Mouse (Mus musculus) G1E (cell line): ENCODE measurements at regions not wholly inside any gene's neighbourhood (a gene's known extent, or its start where the extent isn't known, plus 50 kb on each side); places are given as distances from the start of the nearest gene placed in this dataset.
A peak's percentile ranks its signal among the peaks of the same experiment; 100 is the strongest.

Experiments used
- ATAC-seq: 2 replicates; pipeline ENCODE4 v1.8.0; 2016; ENCODE audit warnings: mild to moderate bottlenecking; ENCODE audit not compliant: insufficient number of reproducible peaks, poor library complexity, low FRiP score, severe bottlenecking; ENCODE audit errors: extremely low read depth
- DNase-seq: peaks from one replicate; pipeline ENCODE4 v3.0.0; 2012; ENCODE audit warnings: low spot score
- H3K27me3 ChIP-seq: 2 replicates; pipeline ENCODE4 v1.6.1; 2012; ENCODE audit warnings: mild to moderate bottlenecking, low read length, inconsistent platforms; ENCODE audit not compliant: insufficient read depth
- H3K36me3 ChIP-seq: replicated peaks from 2 replicates; pipeline ENCODE3; 2012; ENCODE audit warnings: mild to moderate bottlenecking, inconsistent platforms
- H3K4me1 ChIP-seq: 2 replicates; pipeline ENCODE4 v1.6.1; 2012; ENCODE audit warnings: low read depth, low read length, inconsistent platforms, mixed read lengths; ENCODE audit not compliant: insufficient read depth
- H3K4me3 ChIP-seq: 2 replicates; pipeline ENCODE4 v1.5.1; 2012; ENCODE audit warnings: low read depth, mild to moderate bottlenecking, inconsistent platforms, low read length, moderate library complexity, mixed read lengths
- H3K9me3 ChIP-seq: replicated peaks from 2 replicates; pipeline ENCODE4 v1.6.1; 2012; ENCODE audit warnings: inconsistent platforms
- CTCF ChIP-seq: IDR thresholded peaks from 2 replicates; pipeline ENCODE4 v1.5.1; 2012; ENCODE audit warnings: low read depth, low read length, inconsistent platforms, mixed read lengths
- GATA1 ChIP-seq: IDR thresholded peaks from 2 replicates; pipeline ENCODE4 v1.6.1; 2012; ENCODE audit warnings: borderline replicate concordance, low read length, inconsistent platforms, mixed read lengths
- GATA2 ChIP-seq: IDR thresholded peaks from 2 replicates; pipeline ENCODE4 v1.6.1; 2012; ENCODE audit warnings: low read depth, low read length, inconsistent platforms, borderline replicate concordance
- POLR2AphosphoS5 ChIP-seq: IDR thresholded peaks from 2 replicates; pipeline ENCODE4 v1.6.1; 2012; ENCODE audit warnings: low read depth, low read length, inconsistent platforms; ENCODE audit not compliant: insufficient replicate concordance
- TAL1 ChIP-seq: conservative IDR thresholded peaks from 2 replicates; pipeline ENCODE4 v1.6.1; 2012; ENCODE audit warnings: low read depth, low read length, inconsistent platforms, mixed read lengths

DNA sequence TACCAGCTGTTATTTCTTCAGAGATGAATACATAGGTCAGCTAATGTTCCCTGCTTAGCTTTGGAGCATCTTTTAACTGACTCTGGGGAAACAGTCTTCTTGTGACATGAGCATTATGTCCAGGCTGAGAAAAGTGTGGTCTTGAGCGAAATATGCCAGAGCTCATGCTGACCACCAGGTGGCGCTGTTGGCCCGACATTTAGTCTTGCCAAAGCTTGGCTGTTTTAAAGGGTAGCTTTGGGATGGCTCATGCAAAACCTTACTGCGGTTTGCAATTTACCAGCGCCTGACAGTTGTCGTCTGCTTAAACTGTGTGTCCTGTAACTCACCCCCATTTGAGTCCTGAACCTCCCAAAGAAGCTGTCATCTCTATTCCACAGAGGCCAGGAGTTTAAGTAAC is 91.6 kb downstream of the Gm525 start:
- TF ChIP-seq GATA2 (no peak), CTCF (peak; percentile 86), GATA1 (no peak), POLR2AphosphoS5 (no peak)
- H3K27me3 ChIP-seq = no peaks in the 10 kb centered on the region
- 0 out of 2 replicates have a peak, but pooled peaks cover 7% of the 10 kb centered on the region for H3K9me3 ChIP-seq
- peak; percentile 60; the same call in 1 of the 2 replicates for ATAC-seq
- H3K4me3 ChIP-seq = no peak overlapping the region
- no peaks in the 10 kb centered on the region for H3K36me3 ChIP-seq
- no peaks in the 10 kb centered on the region for H3K4me1 ChIP-seq
- DNase-seq = peak; percentile 8

DNA sequence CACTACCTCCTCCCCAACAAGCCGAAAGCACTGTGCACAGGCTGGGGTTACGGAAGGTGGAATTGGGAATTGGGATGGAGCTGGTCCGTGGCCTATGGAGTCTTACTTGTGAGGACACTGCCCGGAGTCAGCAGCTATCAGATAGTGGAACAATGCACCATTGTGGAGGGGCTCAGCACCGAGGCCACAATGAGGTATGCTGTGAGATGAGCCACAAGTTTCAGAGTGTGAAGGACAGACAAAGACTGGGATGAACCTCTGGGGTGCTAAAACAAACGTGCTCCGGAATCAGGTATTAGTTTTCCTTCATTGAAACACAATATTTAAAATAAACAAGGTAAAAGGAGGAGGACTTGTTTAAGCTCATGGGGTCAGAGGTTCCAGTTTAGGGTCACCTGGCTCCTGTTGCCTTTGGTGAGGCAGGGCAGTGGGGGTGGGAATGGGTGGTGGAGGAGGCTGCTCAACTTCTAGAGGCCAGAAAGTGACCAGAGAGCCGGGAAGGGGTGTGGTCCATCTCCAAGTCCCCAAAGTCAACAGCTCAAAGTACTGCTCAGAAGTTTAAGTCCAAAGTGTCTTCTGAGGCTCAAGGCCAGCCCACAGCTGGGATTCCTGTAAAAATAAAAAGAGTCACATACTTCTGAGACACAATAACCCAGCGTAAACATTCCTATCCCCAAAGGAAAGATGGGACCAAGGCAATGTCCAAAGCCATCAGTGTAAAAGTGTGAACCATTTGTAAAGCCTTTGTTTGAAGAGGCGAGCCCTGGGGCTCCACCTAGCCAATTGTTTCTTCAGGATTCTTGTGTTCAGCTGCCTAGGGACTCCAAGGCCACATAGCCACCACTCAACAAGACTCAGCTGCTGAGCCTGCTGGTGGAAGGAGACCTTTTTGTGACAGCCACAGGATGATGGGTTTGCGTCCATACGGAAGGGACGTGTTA is 80.1 kb downstream of the Gm525 start:
- ATAC-seq (no peak), DNase-seq (no peak)
- H3K27me3 ChIP-seq = no peaks in the 10 kb centered on the region
- no peaks in the 10 kb centered on the region for H3K4me1 ChIP-seq
- H3K9me3 ChIP-seq = peaks cover 3% of the 10 kb centered on the region; the same call in 1 of the 2 replicates
- no peak for TF ChIP-seq GATA2
- TF ChIP-seq TAL1 = no peak
- no peak for TF ChIP-seq CTCF
- TF ChIP-seq POLR2AphosphoS5 = no peak
- TF ChIP-seq GATA1 = no peak
- H3K36me3 ChIP-seq = no peaks in the 10 kb centered on the region
- H3K4me3 ChIP-seq = no peak overlapping the region

DNA sequence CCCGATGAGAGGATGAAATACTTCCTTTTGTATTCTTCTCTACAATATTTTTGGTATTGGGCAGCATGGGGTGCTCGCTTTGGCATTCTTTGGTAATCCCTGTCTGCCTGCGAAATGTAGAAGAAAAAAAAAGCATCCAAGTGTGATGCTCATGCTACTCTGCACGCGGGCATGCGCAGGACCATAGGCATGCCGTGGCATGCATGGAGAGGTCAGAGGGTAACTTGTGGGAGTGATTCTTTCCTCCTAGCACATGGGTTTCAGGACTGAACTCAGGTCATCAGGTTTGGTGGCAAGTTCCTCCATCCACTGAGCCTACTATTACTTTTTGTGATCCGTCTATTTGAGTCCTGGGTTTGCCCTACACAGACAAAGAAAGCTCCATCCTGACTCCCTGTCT is 74.3 kb downstream of the Gm525 start:
- H3K36me3 ChIP-seq = no peaks in the 10 kb centered on the region
- TF ChIP-seq GATA1 = no peak
- no peak for TF ChIP-seq CTCF
- TF ChIP-seq POLR2AphosphoS5 = no peak
- TF ChIP-seq GATA2 = no peak
- TF ChIP-seq TAL1 = no peak
- no peak for ATAC-seq
- no peaks in the 10 kb centered on the region for H3K4me1 ChIP-seq
- no peaks in the 10 kb centered on the region for H3K27me3 ChIP-seq
- no peak for DNase-seq
- no peaks in the 10 kb centered on the region for H3K9me3 ChIP-seq
- H3K4me3 ChIP-seq = no peak overlapping the region

DNA sequence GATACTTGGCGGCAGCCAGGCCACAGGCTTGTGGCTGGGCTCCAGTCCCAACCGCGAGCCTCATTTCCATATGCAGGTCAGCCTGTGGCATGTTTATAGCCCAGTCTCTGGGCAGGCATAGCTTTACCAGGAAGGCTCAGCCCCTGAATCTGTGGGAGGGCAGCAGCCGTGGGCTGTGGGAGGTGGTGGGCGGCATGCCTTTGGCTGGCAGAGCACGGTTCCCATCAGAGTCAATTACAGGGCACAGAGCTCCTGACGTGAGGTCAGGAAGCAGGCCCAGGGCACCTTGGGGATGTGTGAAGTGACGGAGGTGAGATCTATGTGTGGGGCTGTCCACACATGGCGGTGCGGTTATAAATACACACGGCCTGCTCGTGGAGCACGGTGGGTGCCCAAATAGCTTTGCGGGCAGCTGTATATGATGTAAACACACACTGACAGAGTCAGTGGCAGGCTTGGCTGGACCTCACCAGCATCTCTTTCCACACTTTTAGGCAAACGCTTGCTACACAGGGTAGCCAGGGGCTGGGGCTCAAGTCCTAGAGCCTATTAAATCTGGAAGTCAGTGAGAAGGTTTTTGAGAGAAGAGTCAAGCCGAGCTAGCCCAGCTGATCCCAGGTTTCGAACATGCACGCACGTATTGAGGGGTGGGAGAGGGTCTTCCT is 71.8 kb downstream of the Gm525 start:
- Histone ChIP-seq H3K4me1 (no peaks in the 10 kb centered on the region), H3K9me3 (no peaks in the 10 kb centered on the region; the same call in 1 of the 2 replicates), H3K27me3 (no peaks in the 10 kb centered on the region), H3K36me3 (no peaks in the 10 kb centered on the region), H3K4me3 (no peak overlapping the region)
- no peak for ATAC-seq
- no peak for DNase-seq
- TF ChIP-seq GATA2 (no peak), TAL1 (no peak), POLR2AphosphoS5 (no peak), CTCF (no peak), GATA1 (no peak)

DNA sequence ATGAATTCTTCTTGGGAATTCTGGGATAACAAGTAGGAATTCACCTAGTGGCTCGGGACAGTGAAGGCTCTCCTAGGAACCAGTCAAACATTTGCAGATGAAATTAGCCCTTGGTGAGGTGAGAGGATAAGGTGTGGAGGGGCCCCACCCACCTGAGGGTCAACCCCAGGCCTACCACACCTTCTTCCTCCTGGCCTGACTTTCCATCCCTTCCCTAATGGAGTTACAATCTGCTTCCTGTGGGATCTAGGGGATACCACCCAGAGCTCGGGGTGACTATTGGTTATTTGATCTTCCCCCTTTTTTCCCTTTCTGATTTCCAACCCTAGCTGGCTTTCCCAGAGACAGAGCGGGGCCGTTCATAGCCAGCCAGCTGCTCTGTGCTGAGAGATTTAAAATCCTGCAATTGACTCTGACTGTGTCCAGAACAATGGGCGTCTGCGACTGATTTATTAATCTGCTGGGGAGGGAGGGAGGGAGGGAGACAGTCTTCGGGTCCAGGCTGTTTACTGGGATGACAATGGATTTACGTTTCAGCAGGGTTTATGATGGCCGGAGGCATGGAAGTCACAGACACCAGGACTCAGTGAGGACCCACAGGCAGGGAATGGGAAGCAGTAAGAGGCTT is 69.0 kb downstream of the Gm525 start:
- Histone ChIP-seq H3K4me1 (no peaks in the 10 kb centered on the region), H3K27me3 (no peaks in the 10 kb centered on the region), H3K36me3 (no peaks in the 10 kb centered on the region), H3K4me3 (no peak overlapping the region), H3K9me3 (peaks cover 5% of the 10 kb centered on the region; the same call in 1 of the 2 replicates)
- no peak for DNase-seq
- TF ChIP-seq POLR2AphosphoS5 (no peak), GATA2 (no peak), TAL1 (no peak), GATA1 (no peak), CTCF (no peak)
- no peak for ATAC-seq
